Mouse (Mus musculus): Measurements from ENCODE around the gene Slc41a3. TPM values are rescaled to one million over a fixed set of nuclear protein-coding genes. Genes with fewer than 3 reads are reported as not detected.
A peak's percentile ranks its signal among the peaks of the same experiment; 100 is the strongest.
"Not testable (repeated sequence)": the region's sequence is repeated elsewhere in the genome, so short reads cannot be mapped to it uniquely, and the experiment has no call there.

The Slc41a3 gene
- polyA plus RNA-seq, 1 experiment = 4.6 TPM

GRCm38 (mm10) chr6:90625207-90625994, 20.9 kb downstream of the Slc41a3 start:
- DNase-seq (ENCODE audit: low read depth) = no peak
- TF ChIP-seq POLR2A (IDR thresholded peaks at IDR 0.05; ENCODE audit: borderline replicate concordance, extremely low read depth, insufficient read depth, insufficient read length, poor library complexity, severe bottlenecking) (no peak), CTCF (IDR thresholded peaks at IDR 0.05; ENCODE audit: borderline replicate concordance, extremely low read depth, insufficient read depth, insufficient read length) (no peak; the same call in 1 of the 2 replicates)

GRCm38 (mm10) chr6:90627556-90627955, 23.0 kb downstream of the Slc41a3 start:
- no peak for DNase-seq (ENCODE audit: low read depth)
- no peak for TF ChIP-seq CTCF (IDR thresholded peaks at IDR 0.05; ENCODE audit: borderline replicate concordance, extremely low read depth, insufficient read depth, insufficient read length)
- no peak for TF ChIP-seq POLR2A (IDR thresholded peaks at IDR 0.05; ENCODE audit: borderline replicate concordance, extremely low read depth, insufficient read depth, insufficient read length, poor library complexity, severe bottlenecking)

GRCm38 (mm10) chr6:90629506-90629905, 25.0 kb downstream of the Slc41a3 start:
- TF ChIP-seq POLR2A (IDR thresholded peaks at IDR 0.05; ENCODE audit: borderline replicate concordance, extremely low read depth, insufficient read depth, insufficient read length, poor library complexity, severe bottlenecking) (no peak), CTCF (IDR thresholded peaks at IDR 0.05; ENCODE audit: borderline replicate concordance, extremely low read depth, insufficient read depth, insufficient read length) (no peak)
- no peak for DNase-seq (ENCODE audit: low read depth)

GRCm38 (mm10) chr6:90630427-90630826, 25.9 kb downstream of the Slc41a3 start:
- TF ChIP-seq POLR2A (IDR thresholded peaks at IDR 0.05; ENCODE audit: borderline replicate concordance, extremely low read depth, insufficient read depth, insufficient read length, poor library complexity, severe bottlenecking) (no peak), CTCF (IDR thresholded peaks at IDR 0.05; ENCODE audit: borderline replicate concordance, extremely low read depth, insufficient read depth, insufficient read length) (no peak)
- DNase-seq (ENCODE audit: low read depth) = no peak

GRCm38 (mm10) chr6:90632526-90632925, 28.0 kb downstream of the Slc41a3 start:
- TF ChIP-seq CTCF (IDR thresholded peaks at IDR 0.05; ENCODE audit: borderline replicate concordance, extremely low read depth, insufficient read depth, insufficient read length) = peak; percentile 27; the same call in 1 of the 2 replicates
- not testable (repeated sequence) for DNase-seq (ENCODE audit: low read depth)

GRCm38 (mm10) chr6:90635081-90635480, 30.6 kb downstream of the Slc41a3 start:
- no peak for TF ChIP-seq CTCF (IDR thresholded peaks at IDR 0.05; ENCODE audit: borderline replicate concordance, extremely low read depth, insufficient read depth, insufficient read length)
- TF ChIP-seq POLR2A (IDR thresholded peaks at IDR 0.05; ENCODE audit: borderline replicate concordance, extremely low read depth, insufficient read depth, insufficient read length, poor library complexity, severe bottlenecking) = no peak
- DNase-seq (ENCODE audit: low read depth) = no peak

- TF ChIP-seq CTCF (IDR thresholded peaks at IDR 0.05; ENCODE audit: borderline replicate concordance, extremely low read depth, insufficient read depth, insufficient read length) (no peak), POLR2A (IDR thresholded peaks at IDR 0.05; ENCODE audit: borderline replicate concordance, extremely low read depth, insufficient read depth, insufficient read length, poor library complexity, severe bottlenecking) (no peak)
- DNase-seq (ENCODE audit: low read depth) = no peak
These were observed 31.1 kb downstream of the Slc41a3 start for GRCm38 (mm10) chr6:90635611-90636010.

- no peak for DNase-seq (ENCODE audit: low read depth)
- no peak for TF ChIP-seq POLR2A (IDR thresholded peaks at IDR 0.05; ENCODE audit: borderline replicate concordance, extremely low read depth, insufficient read depth, insufficient read length, poor library complexity, severe bottlenecking)
- no peak for TF ChIP-seq CTCF (IDR thresholded peaks at IDR 0.05; ENCODE audit: borderline replicate concordance, extremely low read depth, insufficient read depth, insufficient read length)
These were observed 38.5 kb downstream of the Slc41a3 start for GRCm38 (mm10) chr6:90643057-90643456.

- peak; percentile 58 for DNase-seq (ENCODE audit: low read depth)
- TF ChIP-seq CTCF (IDR thresholded peaks at IDR 0.05; ENCODE audit: borderline replicate concordance, extremely low read depth, insufficient read depth, insufficient read length) (no peak), POLR2A (IDR thresholded peaks at IDR 0.05; ENCODE audit: borderline replicate concordance, extremely low read depth, insufficient read depth, insufficient read length, poor library complexity, severe bottlenecking) (no peak)
These were observed 40.4 kb downstream of the Slc41a3 start for GRCm38 (mm10) chr6:90644965-90645364.

GRCm38 (mm10) chr6:90648391-90648790, 43.9 kb downstream of the Slc41a3 start:
- no peak for DNase-seq (ENCODE audit: low read depth)
- TF ChIP-seq POLR2A (IDR thresholded peaks at IDR 0.05; ENCODE audit: borderline replicate concordance, extremely low read depth, insufficient read depth, insufficient read length, poor library complexity, severe bottlenecking) = no peak
- no peak for TF ChIP-seq CTCF (IDR thresholded peaks at IDR 0.05; ENCODE audit: borderline replicate concordance, extremely low read depth, insufficient read depth, insufficient read length)

- TF ChIP-seq POLR2A (IDR thresholded peaks at IDR 0.05; ENCODE audit: borderline replicate concordance, extremely low read depth, insufficient read depth, insufficient read length, poor library complexity, severe bottlenecking) (no peak), CTCF (IDR thresholded peaks at IDR 0.05; ENCODE audit: borderline replicate concordance, extremely low read depth, insufficient read depth, insufficient read length) (no peak)
- DNase-seq (ENCODE audit: low read depth) = no peak
These were observed 44.8 kb downstream of the Slc41a3 start for GRCm38 (mm10) chr6:90649279-90649678.

- DNase-seq (ENCODE audit: low read depth) = no peak
- TF ChIP-seq CTCF (IDR thresholded peaks at IDR 0.05; ENCODE audit: borderline replicate concordance, extremely low read depth, insufficient read depth, insufficient read length) (no peak), POLR2A (IDR thresholded peaks at IDR 0.05; ENCODE audit: borderline replicate concordance, extremely low read depth, insufficient read depth, insufficient read length, poor library complexity, severe bottlenecking) (no peak)
These were observed 46.1 kb downstream of the Slc41a3 start for GRCm38 (mm10) chr6:90650634-90651033.
